Mouse (Mus musculus) inflammation-experienced regulatory T-cells (primary cell): Measurements from ENCODE around the gene Krtap28-10. TPM values are rescaled to one million over a fixed set of nuclear protein-coding genes. Genes with fewer than 3 reads are reported as not detected.

ENCODE experiments used
- polyA plus RNA-seq, 2 experiments: library from polyadenylated mRNA; unstranded; fragments of 100-300 nt; shearing (Covaris generic); gene quantifications; one replicate each; pipeline ENCODE4 v1.2.1; 2017

The Krtap28-10 gene
- polyA plus RNA-seq = not detected

DNA sequence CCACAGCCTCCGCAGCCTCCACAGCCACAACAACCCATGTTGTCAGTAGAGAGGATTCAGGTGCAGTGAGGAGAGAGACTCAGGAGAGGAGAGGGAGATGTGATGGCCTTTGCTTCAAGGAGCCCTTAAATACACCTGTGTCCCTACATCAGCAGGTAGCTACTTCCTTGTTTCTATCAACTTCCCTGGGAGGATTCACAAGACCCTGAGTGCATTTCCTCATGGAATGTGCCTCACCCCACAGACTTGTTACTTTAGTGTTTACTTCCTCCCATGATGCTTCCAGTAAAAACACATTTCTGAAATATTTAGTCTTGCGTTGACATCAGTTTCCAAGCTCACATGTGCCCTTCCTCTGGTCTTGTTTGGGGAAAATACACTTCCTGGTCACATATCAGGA, at the start of gene Krtap28-10:
Gene Krtap28-10 (minus strand): TSS at position 101 of the 400 bp plus-strand sequence.

GRCm38 (mm10) chr1:83060643-83061042, 18.4 kb upstream of the Krtap28-10 start, which contains the start of gene Krtap28-13:
Gene Krtap28-13, plus strand, starts transcription at chr1:83060930.

GRCm38 (mm10) chr1:83059278-83059677, 17.0 kb upstream of the Krtap28-10 start, which contains the start of gene A030005K14Rik:
Gene A030005K14Rik, minus strand, starts transcription at chr1:83059378.

DNA sequence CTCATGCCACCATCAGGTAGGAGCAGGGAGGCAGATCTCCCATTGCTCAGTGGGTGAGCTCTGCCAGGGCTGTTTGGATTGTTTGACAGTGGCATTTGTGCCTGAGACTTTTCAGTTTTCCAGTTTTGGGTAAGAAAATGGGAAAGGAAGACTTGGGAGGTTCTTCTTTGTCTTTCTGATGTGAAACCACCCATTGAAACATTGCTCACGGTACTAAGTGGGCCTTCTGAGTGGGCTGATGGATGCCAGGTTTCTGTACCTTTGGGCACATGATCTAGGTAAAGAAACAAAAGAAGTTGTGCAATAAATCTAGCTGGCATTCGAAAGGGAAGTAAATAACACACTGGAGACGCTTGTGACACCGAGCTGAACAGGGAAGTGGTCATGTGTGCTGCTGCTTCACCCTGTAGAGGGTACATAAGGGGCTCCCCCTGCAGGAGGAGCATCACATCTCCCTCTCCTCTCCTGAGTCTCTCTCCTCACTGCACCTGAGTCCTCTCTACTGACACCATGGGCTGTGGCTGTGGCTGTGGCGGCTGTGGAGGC, 2.7 kb upstream of the Krtap28-10 start, which contains the start of gene Gm47969:
Gene Gm47969 (plus strand): TSS at position 51 of the 546 bp plus-strand sequence.

GRCm38 (mm10) chr1:83038109-83038672, 4.1 kb downstream of the Krtap28-10 start, which contains the start of gene Slc19a3:
Gene Slc19a3, minus strand, starts transcription at chr1:83038448.

DNA sequence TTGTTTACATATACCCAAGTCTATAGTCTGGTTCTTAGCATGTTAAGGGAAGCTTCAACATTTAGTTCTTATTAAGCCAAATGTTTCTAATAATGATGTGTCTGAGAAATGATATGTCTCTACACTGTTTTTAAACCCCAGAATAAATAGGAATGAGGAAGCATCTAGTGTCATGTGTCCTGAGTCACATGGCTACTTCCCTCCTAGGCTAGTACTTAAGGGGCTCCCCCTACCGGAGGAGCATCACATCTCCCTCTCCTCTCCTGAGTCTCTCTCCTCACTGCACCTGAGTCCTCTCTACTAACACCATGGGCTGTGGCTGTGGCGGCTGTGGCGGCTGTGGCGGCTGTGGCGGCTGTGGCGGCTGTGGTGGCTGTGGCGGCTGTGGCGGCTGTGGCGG, 42.0 kb downstream of the Krtap28-10 start, which contains the start of gene Gm47959:
Gene Gm47959 (plus strand): TSS at position 243 of the 400 bp plus-strand sequence.

Other genes starting within 250 kb of the Krtap28-10 start
- 100 to 1,000 TPM; 171 to 264 TPM for gene Agfg1, start 203.0 kb downstream of the Krtap28-10 start, polyA plus RNA-seq
- under 1 TPM in 1 of 2 experiments, not detected in 1; 0.50 TPM for gene A030005L19Rik, start 129.2 kb downstream of the Krtap28-10 start, polyA plus RNA-seq
- gene A030014E15Rik, start 117.6 kb downstream of the Krtap28-10 start, polyA plus RNA-seq = not detected
- not detected for gene Gm6217, start 111.1 kb downstream of the Krtap28-10 start, polyA plus RNA-seq
- gene A030003K21Rik, start 99.1 kb downstream of the Krtap28-10 start, polyA plus RNA-seq = not detected
- gene Gm7544, start 86.5 kb downstream of the Krtap28-10 start, polyA plus RNA-seq = 1 to 10 TPM in 1 of 2 experiments, not detected in 1; 1.4 TPM
- not detected for gene Gm47955, start 82.2 kb downstream of the Krtap28-10 start, polyA plus RNA-seq
- gene Gm47959, start 41.9 kb downstream of the Krtap28-10 start, polyA plus RNA-seq = 1 to 10 TPM in 1 of 2 experiments, not detected in 1; 1.0 TPM
- not detected for gene Slc19a3, start 4.0 kb downstream of the Krtap28-10 start, polyA plus RNA-seq
- under 1 TPM in 1 of 2 experiments, not detected in 1; 0.46 TPM for gene Gm47969, start 2.5 kb upstream of the Krtap28-10 start, polyA plus RNA-seq
- under 1 TPM; 0.19 to 0.75 TPM for gene A030005K14Rik, start 16.9 kb upstream of the Krtap28-10 start, polyA plus RNA-seq
- not detected for gene Krtap28-13, start 18.4 kb upstream of the Krtap28-10 start, polyA plus RNA-seq
- gene Ccl20, start 74.3 kb upstream of the Krtap28-10 start, polyA plus RNA-seq = not detected
- gene Daw1, start 117.3 kb upstream of the Krtap28-10 start, polyA plus RNA-seq = under 1 TPM in 1 of 2 experiments, not detected in 1; 0.35 TPM